Mouse (Mus musculus) spleen, postnatal 10 days (tissue): ENCODE data around the gene Ntf5.
"Not testable (repeated sequence)": the region's sequence is repeated elsewhere in the genome, so short reads cannot be mapped to it uniquely, and the experiment has no call there.

Experiments used
- DNase-seq, 2 experiments: peaks; one replicate each; pipeline ENCODE4 v3.0.0; 2021 to 2022; ENCODE audit warnings: low spot score in 2 of 2

Gene Ntf5

GRCm38 (mm10) chr7:45461781-45462180, 48.3 kb downstream of the Ntf5 start:
- no peak for DNase-seq

DNA sequence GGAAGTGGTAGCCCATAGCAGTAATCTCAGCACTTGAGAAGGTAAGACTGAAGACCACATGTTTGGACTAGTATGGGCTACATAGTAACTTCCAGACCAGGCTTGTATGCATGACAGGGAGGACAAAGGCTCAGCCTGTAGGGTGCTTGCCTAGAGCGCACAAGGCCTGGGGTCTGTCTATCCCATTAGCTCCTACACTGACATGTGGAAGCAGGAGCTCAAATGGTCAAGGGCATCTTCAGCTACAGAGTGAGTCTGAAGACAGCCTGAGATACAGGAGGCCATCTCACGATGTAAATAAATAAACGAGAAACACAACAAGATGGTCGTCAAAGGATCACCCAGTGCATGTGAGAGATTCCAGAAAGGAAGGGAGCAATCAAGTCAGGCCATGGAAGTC, 48.8 kb downstream of the Ntf5 start:
- no peak for DNase-seq

DNA sequence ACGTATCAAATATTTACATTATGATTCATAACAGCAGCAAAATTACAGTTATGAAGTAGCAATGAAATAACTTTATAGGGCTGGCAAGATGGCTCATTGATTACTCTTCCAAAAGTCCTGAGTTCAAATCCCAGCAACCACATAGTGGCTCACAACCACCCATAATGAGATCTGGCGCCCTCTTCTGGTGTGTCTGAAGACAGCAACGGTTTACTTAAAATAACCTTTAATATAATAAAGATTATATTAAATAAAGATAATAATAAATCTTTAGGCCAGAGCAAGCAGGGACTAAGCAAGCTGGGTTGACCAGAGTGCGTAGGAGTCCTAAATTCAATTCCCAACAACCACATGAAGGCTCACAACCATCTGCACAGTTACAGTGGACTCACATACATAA, 49.4 kb downstream of the Ntf5 start:
- DNase-seq: not testable (repeated sequence)

DNA sequence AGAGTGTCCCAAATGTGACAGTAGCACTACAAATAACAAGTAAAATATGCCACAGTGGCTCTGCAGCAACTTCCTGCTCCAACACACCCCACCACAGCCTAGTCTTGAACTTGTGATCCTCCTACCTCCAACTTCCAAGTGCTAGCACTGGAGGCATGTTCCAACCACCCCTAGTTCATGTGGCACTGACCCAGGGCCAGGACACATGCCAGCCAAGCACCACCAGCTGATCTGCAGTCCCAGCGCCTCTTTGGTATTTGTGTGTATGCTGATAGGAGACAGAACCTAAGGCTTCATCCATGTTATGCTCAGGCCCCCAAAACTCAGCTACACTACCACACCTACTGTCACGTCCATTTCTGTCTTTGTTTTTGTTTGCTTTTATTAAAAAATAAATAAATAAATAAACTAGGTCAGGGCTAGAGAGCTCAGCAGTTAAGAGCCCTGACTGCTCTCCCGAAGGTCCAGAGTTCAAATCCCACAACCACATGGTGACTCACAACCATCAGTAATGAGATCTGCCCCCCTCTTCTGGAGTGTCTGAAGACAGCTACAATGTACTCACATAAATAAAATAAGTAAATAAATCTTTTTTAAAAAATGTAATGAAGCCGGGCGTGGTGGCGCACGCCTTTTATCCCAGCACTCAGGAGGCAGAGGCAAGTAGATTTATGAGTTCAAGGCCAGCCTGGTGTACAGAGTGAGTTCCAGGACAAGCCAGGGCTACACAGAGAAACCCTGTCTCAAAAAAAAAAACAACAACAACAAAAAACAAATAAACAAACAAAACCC, 50.7 kb downstream of the Ntf5 start:
- DNase-seq: no peak

DNA sequence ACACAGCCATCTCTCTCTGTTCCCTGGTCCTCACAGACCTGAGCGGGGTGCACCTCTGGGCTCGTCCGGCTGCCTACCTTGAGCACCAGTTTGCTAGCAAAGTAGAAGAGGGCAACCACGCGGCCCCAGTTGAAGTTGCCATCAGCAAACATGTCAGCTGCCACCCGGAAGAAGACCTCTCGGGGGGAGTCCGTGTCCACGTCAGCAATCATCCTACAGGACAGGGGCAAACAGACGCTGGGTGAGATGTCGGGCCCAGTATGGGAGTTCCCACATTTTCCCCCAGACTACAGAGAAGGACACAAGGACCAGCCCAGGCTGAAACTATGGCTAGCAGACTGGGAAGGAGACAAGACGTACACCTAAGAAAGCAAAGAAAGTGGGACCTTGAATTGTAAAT, 51.6 kb downstream of the Ntf5 start:
- no peak for DNase-seq

- no peak for DNase-seq
These were observed 52.1 kb downstream of the Ntf5 start for GRCm38 (mm10) chr7:45465549-45465948.

DNA sequence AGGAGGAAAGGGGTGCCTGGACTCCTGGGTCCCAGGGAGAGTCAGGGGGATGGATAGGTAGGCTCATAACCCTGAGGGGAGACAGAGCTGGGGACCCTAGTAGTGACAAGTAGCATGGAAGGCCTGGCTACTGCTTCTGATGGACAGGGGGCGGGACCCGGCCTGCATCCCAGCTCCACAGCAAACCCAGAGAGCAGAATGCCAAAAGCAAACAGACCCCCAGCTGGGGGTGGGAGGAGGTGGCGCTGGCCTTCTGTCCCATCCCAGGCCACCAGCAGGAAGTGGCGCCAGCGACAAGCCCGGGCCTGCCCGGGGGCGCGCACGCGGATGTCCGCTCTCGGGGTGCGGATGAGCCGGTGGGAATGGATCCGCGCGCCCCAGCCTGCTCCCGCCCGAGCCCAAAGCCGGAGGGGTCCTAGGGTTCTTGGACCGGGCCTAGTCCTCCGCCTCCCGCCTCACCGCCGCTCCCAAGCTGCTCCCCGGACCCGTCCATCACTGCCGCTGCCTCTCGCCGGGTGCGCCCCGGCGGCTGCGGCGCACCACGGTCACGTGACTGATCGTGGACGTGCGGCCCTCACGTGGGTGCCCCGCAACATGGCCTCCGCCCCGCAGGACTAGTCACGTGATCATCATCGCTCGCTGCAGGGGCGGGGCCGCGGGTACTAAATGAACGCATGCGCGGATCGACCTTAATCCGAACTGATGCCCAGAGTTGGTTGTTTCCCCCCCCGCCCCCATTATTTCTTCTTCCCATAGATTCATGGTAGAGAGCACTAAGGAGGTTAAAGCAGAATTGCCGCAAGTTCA, 53.0 kb downstream of the Ntf5 start, which contains the start of gene Bax:
Bax (minus strand) TSS at position 616 of the 807 bp plus-strand sequence.
- DNase-seq: peak; percentile 91 to 97
